Mouse (Mus musculus): ENCODE measurements around the gene Ankdd1b. TPM values are rescaled to one million over a fixed set of nuclear protein-coding genes. Genes with fewer than 3 reads are reported as not detected.

Ankdd1b gene
- polyA plus RNA-seq, 1 experiment from 2014 or later, result not detected

DNA sequence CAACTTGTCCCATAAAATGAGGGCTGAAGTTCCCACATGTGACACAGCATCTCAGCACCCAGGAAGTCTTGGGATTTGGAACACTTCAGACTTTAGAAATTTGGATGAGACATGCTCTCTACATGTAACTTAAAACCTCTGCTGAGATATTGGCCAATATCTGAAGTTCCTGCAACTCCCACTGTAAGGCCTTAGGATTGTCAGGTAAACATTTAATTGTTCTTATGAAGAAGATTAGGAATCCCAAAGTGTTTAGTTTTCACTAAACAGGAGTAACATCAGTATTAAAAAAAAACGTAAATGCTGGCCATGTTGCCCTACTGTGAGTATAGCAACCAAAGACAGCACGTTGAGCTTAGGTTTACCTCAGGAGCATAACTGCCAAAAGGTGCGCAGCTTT, 19.4 kb upstream of the Ankdd1b start, which contains the start of gene Gm17622:
Gene Gm17622, plus strand, starts transcription at position 301 of the 400 bp plus-strand sequence.
- DNase-seq, result no peak
- H3K4me3 ChIP-seq (replicated peaks), result no peak within 1 kb of the TSS
- peaks cover 25% of the 10 kb centered on the region for H3K36me3 ChIP-seq
- no peaks in the 10 kb centered on the region for H3K27me3 ChIP-seq
- H3K4me2 ChIP-seq, result no peak within 1 kb of the TSS
- H3K9ac ChIP-seq, result no peak within 1 kb of the TSS
- H3K9me3 ChIP-seq (replicated peaks), result no peaks in the 10 kb centered on the region
- ATAC-seq (ENCODE audit: low read depth), result no peak
- WGBS (ENCODE audit: insufficient replicate concordance), result 79% methylated on average over 3 of the region's 3 CpGs
- no peak within 1 kb of the TSS for H3K27ac ChIP-seq
- no peaks in the 10 kb centered on the region for H3K4me1 ChIP-seq (replicated peaks)

DNA sequence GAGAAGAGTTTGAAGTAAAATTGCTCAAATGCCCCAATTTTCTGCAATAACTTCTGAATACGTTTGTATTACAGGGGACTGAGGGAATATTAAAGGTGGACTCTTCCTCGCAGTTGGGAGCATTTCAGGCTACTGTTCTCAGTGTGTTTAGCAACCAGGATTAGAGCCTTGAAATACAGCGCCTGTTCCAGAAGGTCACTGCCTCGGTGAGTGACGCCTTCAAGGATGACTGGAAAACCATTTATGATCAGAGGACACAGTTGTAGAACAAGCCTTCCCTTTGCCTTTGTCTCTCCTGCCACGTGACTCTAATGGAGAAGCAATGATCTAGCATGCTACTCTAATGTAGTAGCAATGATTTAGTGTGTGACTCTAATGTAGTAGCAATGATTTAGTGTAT, 17.0 kb upstream of the Ankdd1b start:
- ATAC-seq (ENCODE audit: low read depth) (no peak), DNase-seq (no peak)
- H3K4me1 ChIP-seq (replicated peaks), result no peaks in the 10 kb centered on the region
- H3K4me2 ChIP-seq, result no peak overlapping the region
- H3K27me3 ChIP-seq, result no peaks in the 10 kb centered on the region
- no peaks in the 10 kb centered on the region for H3K9me3 ChIP-seq (replicated peaks)
- H3K36me3 ChIP-seq, result peaks cover 37% of the 10 kb centered on the region
- H3K9ac ChIP-seq, result no peak overlapping the region
- 78% methylated on average over 6 of the region's 6 CpGs for WGBS (ENCODE audit: insufficient replicate concordance)
- H3K27ac ChIP-seq, result no peak overlapping the region
- no peak overlapping the region for H3K4me3 ChIP-seq (replicated peaks)

DNA sequence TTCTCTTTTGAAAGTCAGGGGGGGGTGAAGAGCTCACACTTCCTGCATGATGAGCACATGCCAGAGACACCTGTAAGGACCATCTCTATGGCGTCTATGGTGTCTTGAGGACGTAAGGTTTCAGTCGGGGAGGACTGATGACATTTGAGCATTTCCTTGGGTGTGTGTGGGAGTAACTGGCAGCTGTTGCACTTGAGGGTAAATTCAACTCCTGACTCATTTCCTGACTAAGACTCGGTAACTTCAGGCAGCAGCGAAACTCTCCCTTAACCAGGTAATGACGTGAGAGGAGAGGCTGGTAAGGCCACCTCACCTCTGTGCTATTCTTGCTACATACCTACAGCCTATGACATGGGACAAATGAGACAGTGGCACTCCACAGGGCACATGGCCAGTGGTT, 16.2 kb upstream of the Ankdd1b start:
- Histone ChIP-seq H3K27me3 (no peaks in the 10 kb centered on the region), H3K27ac (no peak overlapping the region), H3K4me1 (replicated peaks) (no peaks in the 10 kb centered on the region), H3K9ac (no peak overlapping the region), H3K4me3 (replicated peaks) (no peak overlapping the region), H3K36me3 (peaks cover 37% of the 10 kb centered on the region), H3K4me2 (no peak overlapping the region), H3K9me3 (replicated peaks) (no peaks in the 10 kb centered on the region)
- ATAC-seq (ENCODE audit: low read depth) (no peak), DNase-seq (no peak)
- WGBS (ENCODE audit: insufficient replicate concordance), result 71% methylated on average over 6 of the region's 6 CpGs

DNA sequence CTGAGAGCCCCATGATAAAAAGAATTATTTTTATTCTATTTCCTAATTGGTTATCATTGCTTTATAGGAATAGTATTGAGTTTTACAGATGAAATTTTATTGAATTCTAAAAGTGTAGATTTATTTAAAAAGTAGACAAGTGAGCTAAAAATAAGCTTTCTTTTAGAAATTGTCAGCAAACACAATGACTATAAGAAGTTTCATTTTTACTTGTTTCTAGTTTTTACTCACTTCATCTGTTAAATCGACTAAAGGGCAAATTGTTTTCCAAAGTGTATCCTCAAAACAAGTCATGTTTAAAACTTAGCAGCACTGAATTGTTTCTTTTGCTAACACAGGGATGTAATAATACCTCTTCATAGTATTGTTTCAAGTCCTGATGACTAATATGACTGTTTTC, 8.0 kb upstream of the Ankdd1b start:
- 77% methylated on average over 1 of the region's 1 CpGs for WGBS (ENCODE audit: insufficient replicate concordance)
- no peak overlapping the region for H3K4me3 ChIP-seq (replicated peaks)

DNA sequence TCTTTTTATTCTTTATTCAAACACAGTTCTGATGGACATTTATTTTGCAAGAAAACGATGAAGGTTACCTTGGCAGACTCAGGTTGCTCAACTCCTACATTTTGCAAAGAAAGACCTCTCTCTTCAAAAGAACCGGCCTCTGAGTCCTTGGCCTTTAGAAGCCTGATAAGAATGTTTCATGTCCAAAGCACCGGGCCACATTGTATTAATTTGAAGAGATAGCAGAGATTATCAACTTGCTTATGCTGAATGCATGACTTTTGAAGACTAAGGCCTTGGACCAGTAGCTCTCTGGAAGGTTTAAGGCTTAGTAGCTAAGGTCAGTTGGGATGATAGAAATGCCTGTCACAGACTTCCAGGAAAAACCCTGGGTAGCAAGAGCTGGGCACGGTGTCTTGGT, 6.2 kb upstream of the Ankdd1b start:
- no peaks in the 10 kb centered on the region for H3K4me1 ChIP-seq (replicated peaks)
- WGBS (ENCODE audit: insufficient replicate concordance), result 73% methylated on average over 4 of the region's 4 CpGs
- H3K9ac ChIP-seq, result no peak overlapping the region
- no peak overlapping the region for H3K27ac ChIP-seq
- H3K36me3 ChIP-seq, result 0 out of 2 replicates have a peak, but pooled peaks cover 2% of the 10 kb centered on the region
- ATAC-seq (ENCODE audit: low read depth) (no peak), DNase-seq (no peak)
- no peaks in the 10 kb centered on the region for H3K9me3 ChIP-seq (replicated peaks)
- no peak overlapping the region for H3K4me3 ChIP-seq (replicated peaks)
- H3K4me2 ChIP-seq, result no peak overlapping the region
- no peaks in the 10 kb centered on the region for H3K27me3 ChIP-seq

More for the DNA sequence above, 8.0 kb upstream of the Ankdd1b start:
- Histone ChIP-seq H3K27ac (no peak overlapping the region), H3K4me2 (no peak overlapping the region), H3K36me3 (peaks cover 7% of the 10 kb centered on the region; the same call in 1 of the 2 replicates), H3K27me3 (no peaks in the 10 kb centered on the region), H3K4me1 (replicated peaks) (no peaks in the 10 kb centered on the region), H3K9me3 (replicated peaks) (no peaks in the 10 kb centered on the region), H3K9ac (no peak overlapping the region)
- DNase-seq (no peak), ATAC-seq (ENCODE audit: low read depth) (no peak)

DNA sequence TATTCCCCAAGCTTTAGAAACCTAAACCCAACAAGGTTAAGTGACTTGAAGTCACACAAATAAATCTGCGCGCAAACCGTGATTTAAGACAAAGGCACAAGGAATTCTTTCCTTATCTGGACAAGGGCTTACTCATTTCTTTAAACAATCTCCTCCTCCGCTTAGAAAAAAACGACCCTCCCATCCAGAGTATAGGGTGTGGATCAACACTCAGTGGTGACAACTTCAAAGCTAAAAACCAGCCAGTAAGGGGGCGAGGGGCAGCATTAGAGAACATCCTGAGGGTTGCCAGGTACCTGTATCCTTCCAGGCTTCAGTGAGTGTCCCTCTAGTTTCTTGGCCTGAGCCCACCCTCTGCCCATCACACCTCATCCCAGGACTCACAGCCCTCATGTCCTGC, 442 bp downstream of the Ankdd1b start:
- 66% methylated on average over 6 of the region's 6 CpGs for WGBS (ENCODE audit: insufficient replicate concordance)
- ATAC-seq (ENCODE audit: low read depth) (no peak), DNase-seq (no peak)

DNA sequence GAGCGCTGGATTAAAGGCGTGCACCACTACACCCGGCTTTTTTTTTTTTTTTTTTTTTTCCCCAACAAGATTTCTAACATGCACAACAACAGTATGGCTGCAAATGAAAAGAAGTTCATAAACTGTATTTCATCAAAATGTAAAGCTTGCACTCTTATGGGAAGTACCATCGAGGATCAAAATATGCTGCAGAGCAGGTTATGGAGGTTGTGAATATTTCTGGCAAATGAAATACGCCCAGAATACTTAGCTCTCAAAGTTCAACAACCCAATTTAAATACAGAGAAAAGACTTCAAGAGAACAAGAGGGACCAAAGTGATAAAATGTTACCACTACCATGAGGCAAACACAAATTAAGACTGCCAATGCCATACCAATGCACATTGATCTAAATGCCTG, 2.3 kb downstream of the Ankdd1b start:
- H3K4me3 ChIP-seq (replicated peaks), result no peak overlapping the region
- no peak overlapping the region for H3K27ac ChIP-seq
- no peak overlapping the region for H3K4me2 ChIP-seq
- ATAC-seq (ENCODE audit: low read depth), result no peak
- no peaks in the 10 kb centered on the region for H3K36me3 ChIP-seq
- WGBS (ENCODE audit: insufficient replicate concordance), result 74% methylated on average over 5 of the region's 5 CpGs
- DNase-seq, result no peak
- no peaks in the 10 kb centered on the region for H3K4me1 ChIP-seq (replicated peaks)
- H3K9ac ChIP-seq, result no peak overlapping the region
- no peaks in the 10 kb centered on the region for H3K27me3 ChIP-seq
- H3K9me3 ChIP-seq (replicated peaks), result no peaks in the 10 kb centered on the region

More for the DNA sequence above, 442 bp downstream of the Ankdd1b start:
- Histone ChIP-seq H3K4me2 (no peak overlapping the region), H3K36me3 (no peaks in the 10 kb centered on the region), H3K27ac (no peak overlapping the region), H3K9ac (no peak overlapping the region), H3K4me1 (replicated peaks) (no peaks in the 10 kb centered on the region), H3K27me3 (no peaks in the 10 kb centered on the region), H3K9me3 (replicated peaks) (no peaks in the 10 kb centered on the region), H3K4me3 (replicated peaks) (no peak overlapping the region)

DNA sequence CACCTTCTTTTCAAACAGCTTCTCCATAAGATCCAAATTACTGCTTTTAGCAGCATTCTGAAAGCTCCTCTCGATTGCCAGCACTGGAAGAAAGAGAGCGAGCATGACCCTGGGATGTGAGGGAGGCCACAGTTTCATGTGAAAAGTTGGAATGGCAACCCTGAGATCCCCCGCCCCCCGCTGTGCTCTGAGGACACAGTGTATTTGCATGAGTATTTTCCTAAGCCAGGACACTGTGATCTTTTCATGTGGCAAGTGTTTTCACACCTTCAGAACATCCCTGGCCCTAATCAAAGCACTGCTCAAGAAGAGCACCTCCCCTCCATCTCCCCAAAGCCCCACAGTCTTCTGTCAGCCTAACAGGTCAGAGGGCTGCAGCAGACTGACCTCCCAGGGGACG, 5.7 kb downstream of the Ankdd1b start:
- no peak overlapping the region for H3K4me3 ChIP-seq (replicated peaks)
- H3K27ac ChIP-seq, result no peak overlapping the region
- H3K27me3 ChIP-seq, result no peaks in the 10 kb centered on the region
- H3K9me3 ChIP-seq (replicated peaks), result no peaks in the 10 kb centered on the region
- H3K4me1 ChIP-seq (replicated peaks), result no peaks in the 10 kb centered on the region
- 59% methylated on average over 5 of the region's 5 CpGs for WGBS (ENCODE audit: insufficient replicate concordance)
- DNase-seq, result no peak
- H3K36me3 ChIP-seq, result no peaks in the 10 kb centered on the region
- H3K9ac ChIP-seq, result no peak overlapping the region
- ATAC-seq (ENCODE audit: low read depth), result no peak
- H3K4me2 ChIP-seq, result no peak overlapping the region

DNA sequence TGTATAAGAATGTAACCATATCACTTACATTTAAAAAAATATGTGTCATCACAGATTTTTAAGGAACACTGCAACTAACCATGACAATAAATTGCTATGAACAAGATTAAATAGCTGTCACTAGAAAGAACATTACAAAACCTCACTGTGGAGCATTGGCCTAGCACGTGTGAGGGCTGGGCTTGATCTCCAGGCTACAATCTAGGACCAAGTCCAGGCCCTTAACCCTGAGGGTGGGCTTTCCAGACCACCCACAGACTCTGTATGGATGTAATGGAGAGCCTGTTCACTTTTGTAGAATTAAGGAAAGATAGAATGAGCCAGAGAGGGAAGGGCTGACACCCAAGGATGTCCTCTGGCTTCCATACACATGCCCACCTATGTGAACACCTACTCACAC, 8.4 kb downstream of the Ankdd1b start:
- Histone ChIP-seq H3K9ac (no peak overlapping the region), H3K36me3 (no peaks in the 10 kb centered on the region), H3K9me3 (replicated peaks) (no peaks in the 10 kb centered on the region), H3K27ac (no peak overlapping the region), H3K27me3 (no peaks in the 10 kb centered on the region), H3K4me2 (no peak overlapping the region), H3K4me3 (replicated peaks) (no peak overlapping the region), H3K4me1 (replicated peaks) (no peaks in the 10 kb centered on the region)
- no peak for ATAC-seq (ENCODE audit: low read depth)
- no peak for DNase-seq
- 53% methylated on average over 1 of the region's 1 CpGs for WGBS (ENCODE audit: insufficient replicate concordance)

DNA sequence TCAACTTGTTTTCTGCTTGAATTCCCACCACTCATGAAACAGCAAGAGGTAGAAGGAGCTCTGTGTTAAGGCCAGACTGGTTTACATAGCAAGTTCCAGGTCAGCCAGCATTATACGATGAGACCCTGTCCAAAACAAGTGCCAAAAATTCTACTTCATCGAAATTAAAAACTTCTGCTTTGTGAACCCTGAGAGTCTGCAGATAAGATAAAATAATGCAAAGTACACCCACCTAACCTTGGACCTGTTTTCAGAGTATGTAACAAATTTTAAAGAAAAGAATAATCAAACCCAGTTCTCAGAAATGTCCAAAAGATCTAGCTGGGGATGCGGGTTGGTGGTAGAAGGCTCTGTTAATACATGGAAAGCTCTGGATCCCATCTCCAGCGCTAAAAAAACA, 12.4 kb downstream of the Ankdd1b start:
- H3K27me3 ChIP-seq, result no peaks in the 10 kb centered on the region
- H3K4me1 ChIP-seq (replicated peaks), result no peaks in the 10 kb centered on the region
- no peaks in the 10 kb centered on the region for H3K36me3 ChIP-seq
- no peak overlapping the region for H3K27ac ChIP-seq
- no peak overlapping the region for H3K9ac ChIP-seq
- no peaks in the 10 kb centered on the region for H3K9me3 ChIP-seq (replicated peaks)
- H3K4me2 ChIP-seq, result no peak overlapping the region
- H3K4me3 ChIP-seq (replicated peaks), result no peak overlapping the region
- no peak for DNase-seq
- 59% methylated on average over 4 of the region's 4 CpGs for WGBS (ENCODE audit: insufficient replicate concordance)
- no peak for ATAC-seq (ENCODE audit: low read depth)

DNA sequence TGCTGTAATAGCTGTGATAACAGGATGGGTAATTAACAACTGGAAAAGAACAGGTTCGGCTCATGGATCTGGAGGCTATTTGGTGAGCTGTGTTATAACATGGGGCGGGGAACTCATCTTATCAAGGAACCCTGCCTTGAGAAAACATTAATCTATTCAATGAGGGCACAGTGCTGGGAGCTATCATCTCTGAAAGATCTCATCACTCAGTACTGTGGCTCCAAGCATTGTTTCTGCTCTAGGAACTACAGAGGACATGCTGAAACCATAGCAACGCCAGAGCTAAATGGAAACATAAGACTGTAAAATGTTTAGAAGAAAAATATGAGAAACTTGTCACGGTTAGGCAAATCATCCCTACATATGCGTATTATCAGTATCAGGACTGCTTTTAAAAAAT, 13.0 kb downstream of the Ankdd1b start:
- Histone ChIP-seq H3K36me3 (no peaks in the 10 kb centered on the region), H3K4me2 (no peak overlapping the region), H3K27ac (no peak overlapping the region), H3K9ac (no peak overlapping the region), H3K9me3 (replicated peaks) (no peaks in the 10 kb centered on the region), H3K4me1 (replicated peaks) (no peaks in the 10 kb centered on the region), H3K4me3 (replicated peaks) (no peak overlapping the region), H3K27me3 (no peaks in the 10 kb centered on the region)
- 62% methylated on average over 5 of the region's 5 CpGs for WGBS (ENCODE audit: insufficient replicate concordance)
- no peak for ATAC-seq (ENCODE audit: low read depth)
- DNase-seq, result no peak

DNA sequence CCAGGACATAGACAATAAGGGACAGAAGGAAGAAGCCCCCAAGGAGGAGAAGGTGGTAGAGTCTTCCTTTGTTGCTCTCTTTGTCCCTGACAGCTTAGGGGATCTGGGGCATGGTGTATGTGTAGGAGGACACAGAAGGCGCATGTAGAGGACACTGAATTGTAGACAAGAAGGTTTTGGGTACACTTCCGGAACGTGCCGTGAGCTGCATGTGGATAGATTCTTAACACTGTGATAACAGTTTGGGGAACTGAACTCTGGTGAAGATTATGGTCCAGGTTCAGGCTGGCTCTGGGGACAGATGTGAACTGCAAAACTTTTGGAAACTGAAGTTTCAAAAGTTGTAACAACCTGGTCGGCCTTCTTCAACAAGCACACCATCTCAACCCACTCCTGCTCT, 13.4 kb downstream of the Ankdd1b start:
- Histone ChIP-seq H3K4me1 (replicated peaks) (no peaks in the 10 kb centered on the region), H3K36me3 (no peaks in the 10 kb centered on the region), H3K4me3 (replicated peaks) (no peak overlapping the region), H3K9ac (no peak overlapping the region), H3K4me2 (no peak overlapping the region), H3K9me3 (replicated peaks) (no peaks in the 10 kb centered on the region), H3K27me3 (no peaks in the 10 kb centered on the region), H3K27ac (no peak overlapping the region)
- 68% methylated on average over 5 of the region's 5 CpGs for WGBS (ENCODE audit: insufficient replicate concordance)
- ATAC-seq (ENCODE audit: low read depth) (no peak), DNase-seq (no peak)

All from liver, embryonic 13.5 days (tissue).